Mouse (Mus musculus) monocyte, adult 2 months (primary cell): ENCODE measurements around the gene Pnpla8.
"Not testable (repeated sequence)": the region's sequence is repeated elsewhere in the genome, so short reads cannot be mapped to it uniquely, and the experiment has no call there.

Source experiments
- DNase-seq, 2 experiments: peaks; one replicate each; pipeline ENCODE4 v3.0.0; 2022; ENCODE audit warnings: low spot score in 2 of 2, low read depth in 1 of 2

The Pnpla8 gene

DNA sequence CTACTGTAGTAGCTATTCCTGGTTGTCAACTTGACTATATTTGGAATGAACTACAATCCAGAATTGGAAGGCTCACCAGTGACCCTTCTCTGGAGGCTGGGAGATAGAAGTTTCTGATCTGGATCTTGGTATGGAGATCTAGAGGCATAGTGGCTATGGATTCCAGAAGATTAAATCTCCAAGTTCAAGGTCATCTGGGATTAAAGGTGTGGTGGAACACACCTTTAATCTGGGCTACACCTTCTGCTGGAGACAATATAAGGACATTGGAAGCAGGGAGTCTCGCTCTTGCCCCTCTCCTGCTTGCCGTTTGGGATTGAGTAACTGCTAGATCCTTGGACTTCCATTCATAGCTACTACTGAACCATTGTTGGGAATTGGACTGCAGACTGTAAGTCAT is at the start of gene Pnpla8:
Gene Pnpla8 (plus strand): TSS at position 301 of the 400 bp plus-strand sequence.
- DNase-seq = not testable (repeated sequence)

DNA sequence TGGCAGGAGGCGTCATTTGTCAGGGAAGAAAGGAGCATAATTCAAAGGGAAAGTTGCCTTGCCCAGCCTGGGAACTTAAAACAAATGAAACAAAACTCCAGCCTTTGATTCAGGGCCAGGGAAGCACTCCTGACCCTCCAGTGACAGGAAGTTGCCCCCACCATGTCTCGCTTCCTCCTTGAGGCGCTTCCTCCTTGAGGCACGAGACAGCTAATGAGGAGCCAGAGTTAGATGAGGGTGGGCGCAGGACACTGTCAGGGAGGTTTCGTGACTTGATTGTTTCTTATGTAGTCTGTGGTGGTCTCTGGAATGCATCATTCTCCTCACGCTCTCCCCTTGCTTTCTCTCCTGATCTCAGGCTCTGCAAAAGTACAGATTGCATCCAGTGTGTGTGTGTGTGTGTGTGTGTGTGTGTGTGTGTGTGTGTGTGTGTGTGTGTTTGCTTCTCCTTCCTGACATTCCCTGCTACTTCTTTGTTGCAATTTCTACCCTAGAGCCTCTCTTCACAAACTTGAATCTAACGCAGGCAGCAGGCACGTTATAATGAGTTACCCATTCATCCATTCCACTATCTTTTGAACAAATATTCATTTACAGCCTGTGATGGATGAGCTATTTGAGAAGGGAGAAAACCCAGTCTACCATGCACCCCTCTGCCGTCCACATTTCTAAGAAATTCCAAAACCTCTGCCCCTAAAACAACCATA is 44.7 kb upstream of the Pnpla8 start:
- DNase-seq = no peak

DNA sequence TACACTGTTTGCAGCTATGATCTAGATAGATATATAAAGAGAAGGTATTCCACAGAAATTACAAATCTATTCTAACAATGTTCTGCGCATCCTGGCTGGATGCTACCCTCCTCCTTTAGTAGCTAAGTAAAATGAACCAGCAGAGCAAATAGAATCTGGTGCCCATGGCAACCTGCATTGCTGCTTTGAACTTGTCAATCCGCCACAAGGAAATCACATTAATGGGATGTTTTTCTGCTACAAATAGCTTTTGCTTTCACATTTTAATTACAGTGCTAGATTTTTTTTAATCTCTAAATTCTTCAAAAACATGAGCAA is 44.2 kb upstream of the Pnpla8 start:
- DNase-seq = no peak

DNA sequence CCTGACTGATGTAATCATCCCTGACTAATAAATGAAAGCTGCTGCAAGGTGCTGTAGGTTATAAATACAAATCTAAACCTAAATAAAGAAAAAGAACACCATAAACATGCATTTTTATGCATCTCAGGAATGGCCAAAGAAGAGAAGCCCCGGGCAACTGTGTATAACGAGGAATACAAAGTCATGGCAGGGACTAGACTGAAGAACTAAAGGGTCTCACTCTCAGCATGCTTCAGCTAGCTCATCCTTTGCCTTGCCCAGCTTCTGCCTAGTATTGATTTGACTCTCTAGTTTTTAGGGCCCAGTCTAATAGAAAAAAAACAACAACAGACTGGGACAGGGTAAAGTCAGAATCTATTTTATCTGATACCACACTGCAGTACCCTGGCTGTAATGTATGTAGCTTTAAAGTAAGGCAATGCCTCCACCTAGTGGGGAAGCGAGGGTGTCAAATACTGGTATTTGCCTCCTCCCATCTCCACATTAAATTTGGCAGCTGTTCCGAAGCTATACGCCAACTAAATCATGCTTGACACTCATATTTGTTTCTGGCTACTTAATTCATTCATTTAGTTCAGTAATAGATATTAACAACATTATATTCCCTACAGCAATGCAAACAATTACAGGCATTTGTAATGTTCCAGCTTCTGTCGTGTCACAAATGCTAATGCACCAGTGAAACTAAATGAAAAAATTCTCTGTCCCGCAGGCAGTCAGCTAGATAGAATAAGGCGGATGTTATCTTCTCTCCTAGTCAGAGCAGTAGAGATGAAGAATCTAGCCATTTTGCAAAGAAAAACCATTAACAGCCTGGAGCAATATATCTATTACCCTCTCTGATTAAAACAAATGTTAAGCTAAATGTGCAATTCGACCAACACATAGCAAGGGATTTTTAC is 39.8 kb upstream of the Pnpla8 start:
- DNase-seq = no peak

DNA sequence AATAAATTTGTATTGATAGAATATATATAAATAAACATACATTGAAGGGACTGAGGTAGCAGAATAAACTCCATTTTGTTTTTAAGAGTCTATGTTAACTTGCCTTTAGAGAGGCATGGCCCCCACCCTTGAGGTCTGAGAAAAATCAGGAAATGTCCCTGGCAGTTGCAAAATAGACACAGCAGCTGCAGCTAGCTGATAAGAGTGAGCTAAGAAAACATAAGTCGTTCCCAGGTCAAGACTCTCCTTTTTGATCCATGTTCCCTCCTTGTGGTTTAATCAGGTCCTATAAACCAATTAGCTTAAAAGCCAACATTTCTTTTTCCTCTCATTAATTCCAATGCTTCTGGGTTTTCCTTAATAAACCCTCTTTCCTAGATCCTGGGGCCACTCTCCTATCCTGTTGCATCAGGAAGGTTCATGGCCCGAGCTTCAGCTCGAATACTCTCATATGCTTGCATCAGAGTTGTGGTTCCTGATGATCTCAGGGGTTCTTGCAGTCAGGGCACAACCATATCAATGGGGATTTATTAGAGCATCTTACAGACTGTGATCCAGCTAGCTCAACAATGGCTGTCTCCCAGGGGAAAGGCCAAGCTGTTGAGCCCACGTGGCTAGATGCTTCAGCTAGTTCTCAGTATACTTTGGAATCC is 23.2 kb upstream of the Pnpla8 start:
- DNase-seq = no peak

DNA sequence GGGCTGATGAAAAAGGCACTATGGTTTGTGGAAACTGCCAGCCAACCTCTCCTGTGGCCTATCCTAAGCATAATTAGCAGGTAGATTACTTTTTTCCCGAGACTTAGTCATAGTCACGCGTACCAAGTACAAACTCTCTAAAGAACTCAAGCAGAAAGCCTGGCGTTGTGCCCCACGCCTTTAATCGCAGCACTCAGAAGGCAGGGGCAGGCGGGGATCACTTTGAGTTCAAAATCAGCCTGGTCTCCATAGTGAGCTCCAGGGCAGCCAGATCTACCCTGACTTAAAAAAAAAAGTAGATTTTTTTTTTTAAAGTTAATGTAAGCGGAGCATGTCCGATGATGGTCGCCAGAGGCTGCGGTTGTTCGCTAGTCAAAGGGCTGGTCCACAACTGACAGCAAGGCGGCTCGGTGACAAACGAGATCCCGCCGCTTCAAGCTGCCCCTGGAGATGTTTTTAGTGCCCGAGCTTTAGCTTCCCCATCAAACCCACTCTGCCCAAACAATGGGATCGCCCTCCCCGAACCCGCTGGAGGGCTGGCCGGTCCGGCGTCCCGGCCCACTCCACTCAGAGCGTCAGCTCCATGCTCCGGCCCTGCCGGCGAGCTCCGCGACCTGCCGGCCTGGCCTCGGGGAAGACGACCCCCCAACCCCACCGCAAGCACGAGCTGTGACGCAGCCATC is 11.9 kb upstream of the Pnpla8 start:
- no peak for DNase-seq

DNA sequence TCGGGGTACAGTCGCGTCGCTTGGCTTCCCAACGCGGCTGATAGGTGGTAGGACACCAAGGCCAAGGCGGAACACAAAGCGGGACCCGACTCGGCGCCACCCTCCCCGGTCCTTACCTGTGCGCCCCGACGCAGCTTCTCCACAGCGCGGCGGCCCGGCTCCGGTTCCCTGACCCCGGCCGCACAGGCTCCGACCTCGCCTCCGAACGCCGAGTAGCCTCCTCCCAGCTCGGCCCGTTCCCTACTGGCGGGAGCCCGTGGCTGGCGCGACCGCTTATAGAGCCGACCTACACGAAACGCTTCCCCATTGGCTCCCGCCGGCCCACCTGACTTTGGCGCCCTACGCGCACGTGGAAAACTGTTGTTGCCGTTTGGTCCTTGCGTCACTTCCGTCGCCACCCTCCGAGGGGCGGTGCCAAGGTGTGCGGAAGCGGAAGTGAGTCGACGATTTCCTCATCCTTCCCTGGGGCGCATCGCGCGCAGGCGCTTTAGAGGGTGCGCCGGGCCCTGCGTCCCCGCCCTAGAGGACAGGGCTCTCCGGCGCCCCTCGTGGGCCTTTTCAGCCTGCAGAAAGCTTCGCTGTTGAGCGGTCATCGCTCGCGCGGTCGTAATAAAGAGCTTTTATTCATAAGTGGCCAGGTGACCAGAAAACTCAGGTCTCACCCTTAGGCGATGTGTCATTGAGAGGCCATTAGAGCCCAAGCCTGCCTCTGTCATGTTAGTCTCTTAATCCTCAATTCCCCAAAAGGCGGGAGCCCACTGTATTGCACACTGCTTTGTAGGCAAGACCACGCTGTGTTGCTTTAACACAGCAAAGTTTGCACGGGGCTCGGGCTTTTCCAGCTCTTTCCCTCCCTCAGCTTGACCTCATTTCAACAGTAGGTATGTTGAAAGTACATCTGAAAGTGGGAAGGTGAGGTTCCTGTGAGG is 11.1 kb upstream of the Pnpla8 start, which contains the start of gene Dnajb9:
Gene Dnajb9 (minus strand): TSS at position 503 of the 929 bp plus-strand sequence.
- peak; percentile 99 to 100 for DNase-seq

DNA sequence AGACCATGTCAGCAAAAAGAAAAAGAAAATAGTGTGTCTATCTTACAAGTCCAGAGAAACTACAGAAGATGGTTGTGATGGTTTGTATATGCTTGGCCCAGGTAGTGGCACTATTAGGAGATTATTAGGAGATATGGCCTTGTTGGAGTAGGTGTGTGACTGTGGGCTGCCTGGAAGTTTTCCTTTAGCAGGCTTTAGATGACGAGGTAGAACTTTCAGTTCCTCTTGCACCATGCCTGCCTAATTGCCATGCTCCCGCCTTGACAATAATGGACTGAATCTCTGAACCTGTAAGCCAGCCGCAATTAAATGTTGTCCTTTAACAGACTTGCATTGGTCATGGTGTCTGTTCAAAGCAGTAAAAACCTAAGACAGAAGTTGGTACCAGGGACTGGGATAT is 9.6 kb upstream of the Pnpla8 start:
- no peak for DNase-seq

DNA sequence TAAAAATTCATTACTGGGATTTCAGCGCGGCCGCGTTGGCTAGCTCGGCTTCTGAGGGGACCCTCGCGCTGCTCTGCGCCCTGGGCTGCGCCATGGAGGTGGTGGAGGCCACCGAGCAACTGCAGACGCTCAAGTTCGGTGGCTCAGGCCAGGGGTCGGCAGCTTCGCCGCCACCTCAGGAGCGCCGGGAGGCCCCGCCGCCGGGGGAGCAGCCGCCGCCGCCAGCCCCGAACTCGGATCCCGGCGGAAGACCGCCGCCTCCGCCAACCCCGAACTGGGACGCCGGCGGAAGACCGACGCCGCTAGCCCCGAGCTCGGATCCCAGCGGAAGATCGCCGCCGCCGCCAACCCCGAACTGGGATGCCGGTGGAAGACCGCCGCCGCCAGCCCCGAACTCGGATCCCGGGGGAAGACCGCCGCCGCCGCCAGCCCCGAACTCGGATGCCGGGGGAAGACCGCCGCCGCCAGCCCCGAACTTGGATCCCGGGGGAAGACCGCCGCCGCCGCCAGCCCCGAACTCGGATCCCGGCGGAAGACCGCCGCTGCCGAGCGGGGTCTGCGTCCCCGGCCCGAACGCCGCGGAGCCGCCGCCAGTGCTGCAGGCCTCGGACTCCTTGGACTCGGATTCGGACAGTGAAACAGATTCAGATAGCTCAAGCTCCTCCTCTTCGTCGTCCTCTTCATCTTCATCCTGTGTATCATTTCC is 634 bp downstream of the Pnpla8 start:
- no peak for DNase-seq

DNA sequence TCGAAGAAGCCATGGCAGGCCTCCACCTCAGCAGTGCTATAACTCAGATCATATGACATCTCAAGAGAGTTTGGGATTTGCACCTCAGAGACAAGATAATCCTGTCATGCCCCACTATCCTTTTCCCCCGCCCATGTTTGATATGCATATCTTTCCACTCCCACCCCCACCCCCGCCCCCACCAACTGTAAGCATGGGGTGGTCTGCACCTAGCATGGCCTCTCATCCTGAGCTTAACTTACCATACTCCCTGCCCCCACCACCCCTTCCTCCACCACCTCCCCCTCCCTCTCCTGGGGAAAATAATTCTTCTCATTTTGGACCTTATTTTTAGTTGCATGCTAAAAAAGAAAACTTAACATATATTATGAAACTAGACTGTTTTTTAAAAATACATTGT is 1.9 kb downstream of the Pnpla8 start:
- no peak for DNase-seq

DNA sequence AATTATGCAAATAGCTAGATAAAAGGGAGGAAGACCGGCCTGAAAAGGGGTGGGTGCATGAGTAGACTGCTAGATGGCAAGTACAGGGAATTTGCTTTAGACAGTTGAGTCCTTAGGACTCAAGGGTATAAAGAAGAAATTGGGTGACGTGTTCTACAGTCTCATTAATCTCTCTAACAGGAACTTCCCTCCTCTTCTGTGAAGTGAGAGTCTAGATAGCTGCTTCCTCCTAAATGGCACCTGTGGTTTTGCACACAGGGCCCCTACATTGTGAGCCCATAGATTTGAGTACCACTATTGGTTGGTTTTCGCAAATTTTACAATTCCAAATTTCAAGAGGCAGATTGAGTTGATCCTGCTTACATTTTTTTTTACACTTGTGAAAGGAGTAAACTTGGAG is 3.5 kb downstream of the Pnpla8 start:
- no peak for DNase-seq

DNA sequence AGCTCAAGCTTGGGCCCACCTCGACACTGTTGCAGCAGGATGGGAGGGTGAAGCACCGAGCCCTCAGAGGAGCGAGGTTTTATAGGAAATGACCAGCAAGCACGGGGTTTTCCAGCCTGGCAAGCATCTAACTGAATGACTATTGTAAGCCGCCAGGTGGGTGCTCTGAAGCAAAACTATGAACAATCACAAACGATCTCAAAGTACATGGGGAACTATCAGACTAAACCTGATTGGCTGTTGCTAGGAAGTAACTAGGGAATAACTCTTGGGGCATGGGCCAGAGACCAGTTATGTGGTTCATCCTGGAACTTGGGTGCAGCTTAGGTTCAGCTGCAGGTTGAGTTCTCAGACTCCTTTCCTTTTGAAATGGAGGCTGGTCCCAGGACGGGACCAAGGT is 19.9 kb downstream of the Pnpla8 start:
- DNase-seq = no peak

DNA sequence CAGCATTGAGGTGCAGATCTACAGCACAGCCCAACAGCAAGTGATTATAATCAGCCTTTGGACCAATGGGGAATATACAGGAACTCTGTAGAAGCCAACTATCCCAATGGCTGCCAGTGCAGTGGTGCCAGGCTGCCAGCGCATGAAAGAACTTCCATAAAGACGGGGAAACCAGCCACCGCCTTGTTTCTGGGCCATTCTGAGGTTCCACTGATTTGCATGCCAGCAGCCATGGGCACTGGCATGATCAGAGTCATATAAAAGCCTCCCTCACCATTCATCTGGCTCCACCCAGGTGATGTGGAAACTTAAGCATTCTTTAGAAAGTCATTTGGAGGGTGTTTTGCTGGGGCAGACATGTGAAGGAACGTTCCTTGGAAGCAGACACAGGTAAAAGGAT is 21.2 kb downstream of the Pnpla8 start:
- no peak for DNase-seq

DNA sequence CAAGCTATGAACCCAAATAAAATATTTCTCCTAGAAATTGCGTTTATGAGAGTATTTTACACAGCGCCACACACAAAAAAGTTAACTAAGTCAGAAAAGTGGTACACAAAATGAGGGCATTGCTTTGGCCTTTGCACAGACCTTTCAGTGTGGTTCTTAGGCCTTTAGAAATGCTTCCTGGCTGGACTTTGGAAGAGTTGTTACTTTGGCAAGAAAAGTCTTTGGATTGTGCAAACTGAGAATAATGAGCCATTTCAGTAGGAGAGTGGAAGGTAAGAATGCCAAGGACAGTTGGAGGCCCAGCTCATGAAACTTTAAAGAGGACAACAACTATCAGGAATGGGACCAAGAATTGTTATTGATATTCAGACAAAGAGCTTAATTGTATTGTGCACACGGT is 24.6 kb downstream of the Pnpla8 start:
- no peak for DNase-seq

DNA sequence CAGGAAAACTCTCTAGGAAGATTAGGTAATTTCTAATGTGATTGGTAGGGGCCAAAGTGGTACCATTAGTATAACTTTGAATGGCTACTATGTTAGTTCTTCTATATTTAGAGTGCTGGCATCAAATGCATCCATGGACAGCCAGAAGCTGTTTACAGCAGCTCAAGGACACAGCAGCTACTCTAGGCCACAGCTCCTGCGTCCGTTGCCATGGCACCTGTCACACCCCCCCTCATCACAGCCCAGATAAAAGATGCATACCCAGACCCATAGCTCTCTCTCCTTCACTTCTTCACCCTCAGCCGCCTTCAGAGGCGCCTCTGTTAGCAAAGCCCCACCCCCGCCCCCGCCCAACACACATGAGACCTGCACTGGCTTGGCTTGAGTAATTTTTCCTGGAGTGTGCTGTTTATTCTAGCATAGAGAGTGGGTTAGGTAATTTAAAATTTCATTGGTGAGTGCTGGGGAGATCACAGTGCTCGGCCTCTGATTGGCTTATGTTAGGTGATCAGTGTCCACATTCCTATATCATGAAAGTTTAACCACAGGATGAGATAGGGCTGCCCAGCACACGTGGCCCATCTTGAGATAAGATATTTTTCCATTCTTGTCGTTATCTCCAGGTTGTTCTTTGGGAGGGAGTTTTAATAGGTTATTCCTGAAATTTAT is 27.3 kb downstream of the Pnpla8 start:
- DNase-seq = no peak

DNA sequence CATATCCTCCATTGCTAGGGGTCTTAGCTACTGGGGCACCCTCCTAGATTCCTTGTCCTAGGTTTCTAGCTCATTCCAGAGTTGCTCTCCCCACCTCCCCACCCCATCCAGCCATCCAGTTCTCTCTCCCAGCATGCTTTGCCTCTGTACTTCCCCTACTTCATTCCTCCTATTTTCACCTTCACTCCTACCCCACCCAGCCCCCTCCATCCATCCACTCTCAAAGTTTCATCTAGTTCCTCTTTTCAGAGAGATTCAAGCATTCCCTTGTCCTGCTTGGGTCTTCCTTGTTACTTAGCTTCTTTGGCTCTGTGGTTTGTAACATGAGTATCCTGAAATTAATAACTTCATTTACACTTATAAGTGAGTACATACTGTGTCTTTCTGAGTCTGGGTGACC is 41.4 kb downstream of the Pnpla8 start:
- no peak for DNase-seq

DNA sequence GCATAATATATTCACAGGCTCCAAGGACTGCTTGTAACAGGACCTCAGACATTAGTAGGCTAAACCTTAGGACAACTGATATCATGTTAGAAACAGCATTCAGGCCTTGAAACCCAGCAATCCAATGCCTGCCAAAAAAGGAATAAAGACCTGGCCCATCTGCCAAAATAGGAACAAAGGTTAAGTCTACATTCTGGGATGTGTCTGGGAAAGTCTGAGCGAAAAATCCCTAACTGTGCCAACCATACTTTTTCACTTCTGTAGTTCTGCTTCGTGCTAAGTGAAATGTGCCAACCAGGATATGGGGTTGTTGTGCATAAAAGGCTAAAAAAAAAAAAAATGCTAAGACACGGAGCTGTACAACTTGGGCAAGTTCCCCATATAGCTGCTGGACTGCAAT is 44.5 kb downstream of the Pnpla8 start:
- DNase-seq = no peak

DNA sequence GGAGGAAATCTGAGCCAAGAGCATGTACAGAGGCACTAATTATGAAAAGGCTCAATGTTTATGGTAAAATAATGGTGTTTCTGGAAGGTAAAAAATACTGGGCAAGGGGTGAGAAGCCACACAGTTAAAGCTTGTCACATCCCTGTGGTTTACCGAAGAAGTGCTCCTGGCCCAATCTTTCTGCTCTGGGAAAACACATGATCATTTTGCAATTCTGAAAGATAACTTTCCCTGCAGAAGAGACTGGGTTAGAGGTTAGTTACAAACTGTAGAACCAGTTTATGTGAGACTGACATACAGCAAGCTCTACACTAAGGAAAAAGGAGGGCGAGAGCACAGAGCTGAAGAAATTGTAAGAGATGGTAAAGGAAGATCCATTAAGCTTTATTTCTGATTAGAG is 46.0 kb downstream of the Pnpla8 start:
- no peak for DNase-seq

DNA sequence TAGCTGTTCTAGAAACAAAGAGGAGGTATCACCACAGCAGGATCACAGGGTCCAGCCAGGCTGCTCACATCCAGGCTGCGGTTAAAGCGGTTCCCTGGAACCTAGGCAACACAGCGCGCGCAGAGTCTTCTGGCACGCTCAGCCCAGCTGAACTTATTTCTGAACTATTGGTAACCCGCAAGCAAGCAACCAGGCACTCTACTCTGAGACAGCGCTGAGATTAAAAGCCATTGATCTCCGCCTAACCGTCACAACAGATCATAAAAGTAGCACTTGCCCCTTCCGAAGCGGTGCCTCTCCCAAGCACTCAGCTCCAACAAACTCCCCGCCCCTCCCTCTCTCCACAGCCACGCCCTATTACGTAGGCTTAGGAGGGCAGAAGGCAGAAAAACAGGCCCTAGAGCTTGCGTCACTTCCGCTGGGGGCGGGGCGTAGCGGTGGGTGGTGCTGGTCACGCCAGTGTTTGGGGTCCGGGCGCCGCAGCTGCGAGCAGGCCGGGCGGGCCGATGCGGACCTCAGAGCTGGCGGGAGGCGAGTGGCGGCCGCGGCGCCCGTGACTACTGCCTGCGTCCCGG is 47.6 kb downstream of the Pnpla8 start:
- DNase-seq = peak; percentile 97 to 100
